27 mouse cellular contexts compared by ENCODE assay signal in the genomic region with DNA sequence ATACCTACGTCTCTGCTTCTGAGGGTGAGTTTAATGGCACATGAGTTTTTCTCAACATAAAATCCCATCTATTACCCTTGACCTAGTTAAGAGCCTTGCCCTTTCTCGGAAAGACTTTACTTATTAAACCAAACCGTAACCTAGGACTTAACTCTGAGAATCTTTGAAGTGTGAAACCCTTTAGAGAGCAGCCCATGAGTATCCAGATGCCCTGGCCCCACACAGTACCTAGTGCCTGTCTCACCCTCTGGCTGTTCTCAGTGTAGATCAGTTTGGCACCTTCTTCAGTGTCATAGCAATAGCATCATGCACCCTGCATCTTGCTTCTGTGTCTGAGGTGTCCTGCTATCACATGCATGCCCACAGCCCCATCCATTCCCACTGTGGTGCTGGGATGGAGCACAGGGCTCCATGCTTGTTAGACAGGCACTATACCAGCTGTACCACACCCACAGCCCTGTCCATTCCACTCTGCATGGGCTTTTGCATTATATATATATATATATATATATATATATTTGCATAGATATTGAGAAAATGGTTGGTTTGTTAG. TPM values are rescaled to one million over a fixed set of nuclear protein-coding genes. Genes with fewer than 3 reads are reported as not detected.
DNase-seq lines count a peak whose midpoint lies in the region; ATAC-seq and TF ChIP-seq lines count a peak whose summit lies in the region.
"Had no signal": no experiment of that assay in that cellular context is flagged by ENCODE, and none has a peak within 500 bp of the region (broad histone marks: within the 10 kb centered on the region; RNA-seq: fewer than 3 reads in every experiment).

No protein-coding gene starts in this region.

- DNase-seq in testis, postnatal 10 days (ENCODE audit: low spot score) = no peak
- peak; percentile 82 for DNase-seq in kidney, adult 9 months
- DNase-seq in kidney, postnatal 0 days (ENCODE audit: low spot score) = no peak
- peak; percentile 54 to 72 for DNase-seq in kidney, postnatal 36 days
- DNase-seq in urinary bladder, adult 2 months (ENCODE audit: low spot score) = no peak
- no peak for DNase-seq in spleen, postnatal 4 days (ENCODE audit: low spot score in 2 of 2)
- no peak for DNase-seq in adrenal gland, postnatal 4 days (ENCODE audit: low spot score in 2 of 2)
- DNase-seq: adrenal gland, adult 2 months; adrenal gland, postnatal 25 days; cerebellum, adult 11 months; cerebellum, adult 8-10 months; cerebellum, postnatal 14 days; forebrain, postnatal 0 days; gastrocnemius, postnatal 14 days; heart, postnatal 10 days; heart, postnatal 4 days had no signal

- H3K4me2 ChIP-seq in kidney, postnatal 0 days (ENCODE audit: low read length) = no peak overlapping the region
- H3K4me2 ChIP-seq: embryonic facial prominence, embryonic 13.5 days; forebrain, embryonic 13.5 days; hindbrain, embryonic 13.5 days had no signal

- no peaks in the 10 kb centered on the region for H3K27me3 ChIP-seq in testis, adult 2 months (ENCODE audit: control insufficient read depth, insufficient read depth, low read length)
- H3K27me3 ChIP-seq in kidney, postnatal 0 days (ENCODE audit: insufficient read depth, low read length) = no peaks in the 10 kb centered on the region
- H3K27me3 ChIP-seq: embryonic facial prominence, embryonic 13.5 days; forebrain, embryonic 13.5 days; hindbrain, embryonic 13.5 days had no signal

- 71% methylated on average over 3 of the region's 3 CpGs for WGBS in kidney, postnatal 0 days

- no peaks in the 10 kb centered on the region for H3K9me3 ChIP-seq in kidney, postnatal 0 days (replicated peaks; ENCODE audit: low read length)
- H3K9me3 ChIP-seq: embryonic facial prominence, embryonic 13.5 days; forebrain, embryonic 13.5 days; heart, embryonic 10.5 days; hindbrain, embryonic 13.5 days had no signal

- H3K4me1 ChIP-seq in testis, adult 2 months (ENCODE audit: control insufficient read depth, insufficient read depth, low read length) = no peaks in the 10 kb centered on the region
- no peaks in the 10 kb centered on the region for H3K4me1 ChIP-seq in kidney, postnatal 0 days (replicated peaks; ENCODE audit: insufficient read depth, low read length)
- H3K4me1 ChIP-seq: embryonic facial prominence, embryonic 13.5 days; forebrain, embryonic 13.5 days; heart, embryonic 10.5 days; hindbrain, embryonic 13.5 days had no signal

- no peak for TF ChIP-seq POLR2A in testis, adult 2 months (IDR thresholded peaks at IDR 0.05; ENCODE audit: control insufficient read depth, low read depth, low read length)

- no peaks in the 10 kb centered on the region for H3K36me3 ChIP-seq in testis, adult 2 months (ENCODE audit: control insufficient read depth, insufficient read depth, low read length)
- H3K36me3 ChIP-seq in kidney, postnatal 0 days (ENCODE audit: insufficient read depth, low read length) = no peaks in the 10 kb centered on the region
- H3K36me3 ChIP-seq: embryonic facial prominence, embryonic 13.5 days; heart, embryonic 10.5 days; hindbrain, embryonic 13.5 days had no signal

- TF ChIP-seq CTCF in testis, adult 2 months (IDR thresholded peaks at IDR 0.05; ENCODE audit: control insufficient read depth, insufficient read depth, insufficient replicate concordance, low read depth, low read length) = no peak
- TF ChIP-seq CTCF in kidney, postnatal 0 days (IDR thresholded peaks at IDR 0.05; ENCODE audit: low read depth) = no peak

- H3K9ac ChIP-seq in kidney, postnatal 0 days (ENCODE audit: low read depth, low read length) = no peak overlapping the region
- H3K9ac ChIP-seq: forebrain, embryonic 13.5 days; forebrain, postnatal 0 days; hindbrain, embryonic 13.5 days had no signal

- no peak overlapping the region for H3K27ac ChIP-seq in testis, adult 2 months (ENCODE audit: control insufficient read depth, insufficient read depth, low read depth, low read length)
- no peak overlapping the region for H3K27ac ChIP-seq in kidney, postnatal 0 days
- H3K27ac ChIP-seq: embryonic facial prominence, embryonic 13.5 days; forebrain, embryonic 13.5 days; heart, embryonic 10.5 days; hindbrain, embryonic 13.5 days had no signal

- peak overlapping the region; percentile 23; the same call in 1 of the 2 replicates for H3K4me3 ChIP-seq in testis, adult 2 months (ENCODE audit: control insufficient read depth, low read depth, low read length)
- no peak overlapping the region for H3K4me3 ChIP-seq in kidney, postnatal 0 days (replicated peaks; ENCODE audit: low read depth, low read length)
- H3K4me3 ChIP-seq: embryonic facial prominence, embryonic 13.5 days; forebrain, embryonic 13.5 days; heart, embryonic 10.5 days; hindbrain, embryonic 13.5 days had no signal

- peak; percentile 45 for ATAC-seq in kidney, postnatal 0 days (replicated peaks; ENCODE audit: low FRiP score, low read depth)
- ATAC-seq: forebrain, embryonic 13.5 days; forebrain, postnatal 0 days had no signal

RNA-seq across cellular contexts. Expression of gene Galntl5, which starts 1.2 kb away (rescaled TPM):
- 139 and 181 TPM in 2 replicates for polyA plus RNA-seq in testis, adult 2 months (2012; rRNA removed)
- not detected in 2 replicates for polyA plus RNA-seq in kidney, postnatal 0 days (2015; fragmentation: Nextera tagmentation; extraction: Ambion mirVana)
- polyA plus RNA-seq in urinary bladder, adult 2 months (2012; rRNA removed) = not detected in 2 replicates
- total RNA-seq in adrenal gland, postnatal 4 days (2021) = not detected
- total RNA-seq: adrenal gland, adult 2 months; adrenal gland, postnatal 25 days; common myeloid progenitor, adult 5-6 weeks; ES-E14; forebrain, postnatal 0 days; gastrocnemius, adult 18-20 months; gastrocnemius, postnatal 14 days; heart, postnatal 10 days; heart, postnatal 4 days had no signal
- polyA plus RNA-seq: adrenal gland, adult 2 months; brain, embryonic 14.5 days; embryonic facial prominence, embryonic 13.5 days; forebrain, embryonic 13.5 days; forebrain, postnatal 0 days; heart, embryonic 10.5 days; heart, embryonic 14.5 days; hindbrain, embryonic 13.5 days had no signal

RNA-seq across cellular contexts. Expression of gene Galnt11, which starts 41.7 kb away (rescaled TPM):
- 5.2 and 5.8 TPM in 2 replicates for polyA plus RNA-seq in testis, adult 2 months (2012; rRNA removed)
- polyA plus RNA-seq in kidney, postnatal 0 days (2015; fragmentation: Nextera tagmentation; extraction: Ambion mirVana) = 212 and 231 TPM in 2 replicates
- 27.0 and 30.9 TPM in 2 replicates for polyA plus RNA-seq in urinary bladder, adult 2 months (2012; rRNA removed)
- 10 to 100 TPM; 43.1 to 63.7 TPM for total RNA-seq in adrenal gland, postnatal 4 days (2021)

RNA-seq across cellular contexts. Expression of gene E130116L18Rik, which starts 42.9 kb away (rescaled TPM):
- not detected in 2 replicates for polyA plus RNA-seq in testis, adult 2 months (2012; rRNA removed)
- 0.74 and 2.2 TPM in 2 replicates for polyA plus RNA-seq in kidney, postnatal 0 days (2015; fragmentation: Nextera tagmentation; extraction: Ambion mirVana)
- polyA plus RNA-seq in urinary bladder, adult 2 months (2012; rRNA removed) = not detected in 2 replicates
- total RNA-seq in adrenal gland, postnatal 4 days (2021) = not detected
- total RNA-seq: adrenal gland, adult 2 months; adrenal gland, postnatal 25 days; common myeloid progenitor, adult 5-6 weeks; ES-E14; forebrain, postnatal 0 days; gastrocnemius, adult 18-20 months; gastrocnemius, postnatal 14 days; heart, postnatal 10 days; heart, postnatal 4 days had no signal
- polyA plus RNA-seq: adrenal gland, adult 2 months; brain, embryonic 14.5 days; embryonic facial prominence, embryonic 13.5 days; forebrain, embryonic 13.5 days; gonadal fat pad, adult 2 months; heart, embryonic 10.5 days; heart, embryonic 14.5 days; hindbrain, embryonic 13.5 days had no signal

Comparison
In these comparisons a context has a peak if more than half of its experiments do, and no peak if none do; other contexts are left out.
1. DNase-seq: peak in kidney, adult 9 months (single experiment) and kidney, postnatal 36 days (2 of 2); none in testis, postnatal 10 days (single experiment), kidney, postnatal 0 days (single experiment), urinary bladder, adult 2 months (single experiment), spleen, postnatal 4 days (0 of 2) and adrenal gland, postnatal 4 days (0 of 2).
2. RNA of gene Galntl5, which starts 1.2 kb away (polyA plus RNA-seq): 139 to 181 TPM in testis, adult 2 months; not detected in kidney, postnatal 0 days and not detected in urinary bladder, adult 2 months; every median in the first group is over 100 times any median in the second.